Mouse (Mus musculus) fat pad, adult 2 months (tissue): ENCODE results near the gene Map3k6.

Experiments
- DNase-seq: peaks from one replicate; pipeline ENCODE4 v3.0.0-alpha.2; 2011; ENCODE audit warnings: low read depth, low spot score; ENCODE audit errors: extremely low read depth

The Map3k6 gene

GRCm38 (mm10) chr4:133240490-133240921 is at the start of gene Map3k6:
Gene Map3k6, plus strand, starts transcription at chr4:133240818.
- no peak for DNase-seq

GRCm38 (mm10) chr4:133194482-133194881 is 46.1 kb upstream of the Map3k6 start:
- DNase-seq: no peak

- no peak for DNase-seq
Observed at GRCm38 (mm10) chr4:133195014-133195413, 45.6 kb upstream of the Map3k6 start.

GRCm38 (mm10) chr4:133196136-133196535 is 44.5 kb upstream of the Map3k6 start:
- no peak for DNase-seq

- no peak for DNase-seq
Observed at GRCm38 (mm10) chr4:133196852-133197251, 43.8 kb upstream of the Map3k6 start.

GRCm38 (mm10) chr4:133197355-133197754 is 43.3 kb upstream of the Map3k6 start:
- peak; percentile 74 for DNase-seq

GRCm38 (mm10) chr4:133197801-133198286 is 42.8 kb upstream of the Map3k6 start:
- no peak for DNase-seq

- no peak for DNase-seq
Observed at GRCm38 (mm10) chr4:133198337-133199180, 42.1 kb upstream of the Map3k6 start.

- no peak for DNase-seq
Observed at GRCm38 (mm10) chr4:133199743-133200142, 40.9 kb upstream of the Map3k6 start.

GRCm38 (mm10) chr4:133200343-133200742 is 40.3 kb upstream of the Map3k6 start:
- DNase-seq: no peak

- no peak for DNase-seq
Observed at GRCm38 (mm10) chr4:133201006-133201771, 39.4 kb upstream of the Map3k6 start.

GRCm38 (mm10) chr4:133202254-133202653 is 38.4 kb upstream of the Map3k6 start:
- DNase-seq: no peak

- DNase-seq: no peak
Observed at GRCm38 (mm10) chr4:133203591-133203990, 37.0 kb upstream of the Map3k6 start.

GRCm38 (mm10) chr4:133204379-133204778 is 36.2 kb upstream of the Map3k6 start:
- DNase-seq: no peak

- no peak for DNase-seq
Observed at GRCm38 (mm10) chr4:133209366-133209765, 31.3 kb upstream of the Map3k6 start.

GRCm38 (mm10) chr4:133210023-133210787 is 30.4 kb upstream of the Map3k6 start:
- DNase-seq: no peak

GRCm38 (mm10) chr4:133210788-133211390 is 29.7 kb upstream of the Map3k6 start:
- no peak for DNase-seq

GRCm38 (mm10) chr4:133211751-133212561 is 28.7 kb upstream of the Map3k6 start, which contains the start of the genes Cd164l2 and Gpr3:
Gene Cd164l2, plus strand, starts transcription at chr4:133212131.
Gene Gpr3, minus strand, starts transcription at chr4:133212536.
- no peak for DNase-seq

GRCm38 (mm10) chr4:133212562-133213267 is 27.9 kb upstream of the Map3k6 start:
- no peak for DNase-seq
